Mouse (Mus musculus): Measurements from ENCODE around the gene Abr.

DNA sequence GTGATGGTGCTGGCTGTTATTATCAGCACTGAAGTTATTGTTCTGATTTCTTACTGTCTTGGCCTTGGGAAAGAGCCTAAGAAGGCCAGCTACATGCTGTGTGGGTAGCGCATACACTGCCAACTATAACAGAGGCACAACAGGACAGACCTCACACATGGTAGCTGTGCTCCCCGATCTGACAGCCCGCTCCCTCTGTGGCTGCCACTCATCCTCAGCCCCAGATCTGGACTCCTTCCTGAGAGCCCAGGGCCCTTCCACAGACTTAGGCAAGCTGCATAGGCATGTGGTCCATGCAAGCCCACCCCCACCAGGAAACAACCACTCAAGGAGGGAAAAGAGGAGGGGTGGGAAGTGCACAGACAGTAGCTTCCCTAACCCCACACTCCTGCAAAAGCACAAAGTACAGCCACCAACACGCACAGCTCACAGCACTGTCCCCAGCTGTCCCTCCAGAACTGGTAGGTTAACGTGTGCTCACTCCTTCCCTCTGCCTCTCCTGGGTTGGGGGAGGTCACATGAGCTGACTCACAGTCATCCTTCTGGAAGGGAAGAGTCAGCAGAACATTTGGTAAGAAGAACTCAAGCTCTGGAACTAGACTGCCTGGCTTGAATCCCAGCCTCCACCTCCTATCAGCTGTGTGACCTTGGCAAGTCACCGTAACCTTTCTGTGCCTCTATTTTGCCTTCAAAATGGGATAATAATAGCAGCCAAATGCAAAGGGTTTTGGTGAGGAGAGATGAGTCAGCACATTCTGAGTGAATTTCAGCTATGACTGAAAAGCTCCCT, 92.6 kb downstream of the Abr start:
- TF ChIP-seq CTCF (IDR thresholded peaks at IDR 0.05; ENCODE audit: extremely low read depth, insufficient read depth, low read length) (no peak), POLR2A (IDR thresholded peaks at IDR 0.05; ENCODE audit: extremely low read depth, insufficient read depth, low read length) (0 out of 2 replicates have a peak, but pooled peaks have one; percentile 11)

All from cortical plate, adult 2 months (tissue).